Mouse (Mus musculus) cerebellum, adult 11 months (tissue): ENCODE data around the gene Rnf7.
"Not testable (repeated sequence)": the region's sequence is repeated elsewhere in the genome, so short reads cannot be mapped to it uniquely, and the experiment has no call there.

Experiments
- DNase-seq: peaks from one replicate; pipeline ENCODE4 v3.0.0; 2022

Rnf7 gene

DNA sequence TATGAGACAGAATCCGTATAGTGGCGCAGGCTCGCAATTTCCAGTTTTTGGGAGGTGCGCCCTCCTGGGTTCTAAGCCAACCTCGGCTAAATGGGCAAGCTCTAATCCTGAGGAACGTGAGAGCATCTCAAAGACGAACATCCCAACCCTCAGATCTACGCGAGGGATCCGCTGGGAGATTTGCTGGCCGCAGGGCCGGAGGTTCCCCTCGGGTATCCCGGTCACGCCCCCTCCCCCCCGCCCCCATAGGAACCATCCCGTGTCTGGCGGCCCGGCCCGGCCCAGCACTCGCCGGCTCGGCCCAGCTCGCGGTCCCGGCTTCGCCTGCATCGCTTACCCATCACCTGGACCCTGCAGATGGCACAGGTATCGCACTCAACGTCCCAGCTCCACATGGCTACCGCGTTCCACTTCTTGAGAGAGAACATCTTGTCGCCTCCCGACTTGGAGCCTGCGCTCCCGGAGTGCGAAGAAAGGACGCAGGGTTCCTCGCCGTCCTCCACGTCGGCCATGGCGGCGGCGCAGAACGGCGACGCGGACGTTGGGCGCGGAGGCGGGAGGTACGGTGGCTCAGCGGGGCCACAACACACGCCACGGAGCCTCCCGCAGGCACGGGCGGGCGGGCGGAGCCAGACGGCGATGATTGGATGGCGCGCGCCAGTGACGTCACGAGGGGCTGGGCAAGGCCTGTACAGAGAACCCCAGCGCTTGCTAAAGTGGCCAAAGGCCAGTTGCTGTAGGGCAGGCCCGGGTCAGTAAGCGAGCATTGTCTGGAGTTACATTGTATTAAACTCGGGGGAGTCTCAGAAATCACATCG lies at the start of gene Rnf7:
Rnf7 (minus strand) TSS at position 605 of the 818 bp plus-strand sequence.
- DNase-seq, result peak; percentile 99

DNA sequence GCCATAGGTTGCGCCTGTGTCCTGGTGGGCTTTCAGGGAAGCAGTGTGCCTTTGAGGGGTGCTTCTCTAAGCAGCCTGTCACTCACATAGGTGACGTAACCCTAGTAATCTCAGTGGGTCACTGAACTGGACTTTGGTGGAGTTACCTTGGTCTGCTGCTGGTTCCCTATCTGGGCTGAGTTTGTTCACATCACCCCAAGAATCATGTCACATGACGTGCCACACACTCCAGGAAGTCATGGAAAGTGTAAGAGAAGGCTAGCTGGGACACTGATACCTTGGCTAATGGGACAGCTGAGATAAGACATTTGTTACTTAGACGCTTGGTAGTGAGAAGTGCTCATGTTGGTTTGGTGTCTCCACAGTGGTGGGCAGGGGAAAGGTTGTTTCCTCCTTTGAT lies 47.5 kb upstream of the Rnf7 start:
- DNase-seq, result no peak

- no peak for DNase-seq
Observed at GRCm38 (mm10) chr9:96524972-96525506, 46.6 kb upstream of the Rnf7 start, which contains the start of gene Gm28729. TSS of gene Gm28729 (minus strand) at chr9:96525264.

- no peak for DNase-seq
Observed at GRCm38 (mm10) chr9:96523148-96523547, 44.7 kb upstream of the Rnf7 start.

- DNase-seq, result not testable (repeated sequence)
Observed at GRCm38 (mm10) chr9:96521574-96521973, 43.1 kb upstream of the Rnf7 start.

GRCm38 (mm10) chr9:96517429-96517828 lies 39.0 kb upstream of the Rnf7 start:
- DNase-seq, result no peak

DNA sequence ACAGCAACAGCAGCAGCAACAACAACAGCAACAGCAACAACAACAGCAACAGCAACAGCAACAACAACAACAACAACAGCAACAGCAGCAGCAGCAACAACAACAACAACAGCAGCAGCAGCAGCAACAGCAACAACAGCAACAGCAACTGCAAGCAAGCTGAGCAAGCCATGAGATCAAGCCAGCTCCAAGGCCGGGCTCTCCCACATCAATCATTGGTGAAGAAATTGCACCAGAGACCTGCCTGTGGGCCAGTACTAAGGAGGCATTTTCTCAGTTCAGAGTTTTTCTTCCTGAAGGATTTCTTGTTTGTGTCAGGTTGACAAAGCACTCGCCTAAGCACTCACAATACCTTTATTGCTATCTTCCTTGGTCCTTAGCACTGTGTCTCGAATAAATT lies 38.3 kb upstream of the Rnf7 start:
- no peak for DNase-seq

- no peak for DNase-seq
Observed at GRCm38 (mm10) chr9:96515737-96516136, 37.3 kb upstream of the Rnf7 start.

GRCm38 (mm10) chr9:96514278-96514677 lies 35.8 kb upstream of the Rnf7 start:
- DNase-seq, result no peak

DNA sequence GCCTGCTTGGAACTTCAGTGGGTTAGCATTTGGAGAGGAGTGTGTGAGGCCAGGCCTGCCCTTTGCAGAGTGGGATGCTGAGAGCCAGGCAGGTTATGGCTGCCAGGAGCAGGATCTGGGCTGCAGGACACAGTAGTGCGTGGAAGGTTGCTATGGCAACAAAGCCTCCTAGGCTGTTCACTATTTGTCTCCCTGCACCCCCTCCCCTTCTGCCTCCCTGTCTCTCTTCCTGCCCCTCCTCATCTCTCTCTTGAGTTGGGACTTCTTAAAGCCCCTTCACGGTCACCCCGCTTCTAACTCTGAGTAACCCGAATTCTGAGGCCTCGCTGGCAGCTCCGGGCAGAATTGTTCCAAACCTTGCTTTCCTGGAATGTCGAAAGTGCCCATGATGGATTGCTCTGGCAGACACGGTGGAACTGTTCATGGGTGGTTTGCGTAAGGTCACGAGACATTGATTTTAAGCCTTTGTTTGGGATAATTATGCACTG lies 27.6 kb upstream of the Rnf7 start:
- DNase-seq, result no peak

DNA sequence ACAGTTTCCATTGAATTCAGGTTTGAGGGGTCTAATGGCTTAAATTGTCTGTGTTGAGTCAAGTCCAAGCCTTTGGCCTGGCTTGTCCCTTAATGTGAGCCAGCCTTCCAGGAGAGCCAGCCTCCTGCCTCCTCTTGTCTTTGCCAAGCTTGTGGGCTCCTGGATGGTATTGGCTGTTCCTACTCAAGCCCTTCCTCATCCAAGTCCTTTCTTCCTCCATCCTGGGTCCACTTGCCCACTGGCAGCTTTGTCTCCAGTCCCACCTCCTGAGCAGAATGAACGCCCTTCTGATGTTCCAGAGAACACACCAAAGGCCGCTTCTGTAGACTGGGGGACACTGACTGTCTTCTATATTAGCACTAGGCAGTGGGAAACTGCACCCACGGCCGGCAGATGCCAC lies 26.7 kb upstream of the Rnf7 start:
- DNase-seq, result no peak

DNA sequence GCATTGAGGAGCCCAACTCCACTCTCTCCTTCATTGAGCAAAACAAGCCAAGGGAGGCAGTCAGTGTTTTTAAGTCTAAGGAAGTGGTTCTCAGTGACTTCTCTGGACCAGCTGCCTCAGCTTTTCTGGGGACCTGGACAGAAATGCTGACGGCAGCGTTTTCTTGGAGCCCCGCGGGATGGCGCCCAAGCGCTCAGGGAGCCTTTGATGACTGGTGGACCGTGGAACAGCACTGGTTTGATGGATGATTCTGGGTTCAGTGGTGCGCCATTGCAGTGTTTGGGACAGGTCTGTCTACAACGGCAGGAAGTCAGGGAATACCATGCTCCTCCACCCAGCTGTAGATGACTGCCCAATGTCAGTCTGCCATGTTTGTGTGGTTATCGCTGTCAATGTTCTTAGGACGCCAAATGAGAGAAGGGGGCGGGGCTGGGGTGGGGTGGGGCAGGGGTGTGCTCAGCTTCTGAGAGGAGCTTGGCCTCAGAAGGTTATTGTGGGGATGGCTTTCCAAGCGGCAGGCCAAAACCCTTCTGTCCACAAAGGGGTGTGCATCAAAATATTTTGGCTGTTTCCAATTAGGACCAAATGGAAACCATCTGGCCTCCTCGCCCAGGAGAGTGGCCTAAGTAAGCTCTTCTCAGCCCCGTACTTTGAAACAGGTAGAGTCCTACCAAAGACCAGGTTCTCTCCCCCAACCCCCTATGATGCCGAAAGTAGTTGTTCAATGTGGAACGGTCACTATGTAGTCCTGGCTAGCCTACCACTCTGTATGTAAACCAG lies 25.8 kb upstream of the Rnf7 start:
- no peak for DNase-seq

- peak; percentile 20 for DNase-seq
Observed at GRCm38 (mm10) chr9:96502856-96503610, 24.6 kb upstream of the Rnf7 start.

GRCm38 (mm10) chr9:96501217-96501616 lies 22.7 kb upstream of the Rnf7 start:
- no peak for DNase-seq

DNA sequence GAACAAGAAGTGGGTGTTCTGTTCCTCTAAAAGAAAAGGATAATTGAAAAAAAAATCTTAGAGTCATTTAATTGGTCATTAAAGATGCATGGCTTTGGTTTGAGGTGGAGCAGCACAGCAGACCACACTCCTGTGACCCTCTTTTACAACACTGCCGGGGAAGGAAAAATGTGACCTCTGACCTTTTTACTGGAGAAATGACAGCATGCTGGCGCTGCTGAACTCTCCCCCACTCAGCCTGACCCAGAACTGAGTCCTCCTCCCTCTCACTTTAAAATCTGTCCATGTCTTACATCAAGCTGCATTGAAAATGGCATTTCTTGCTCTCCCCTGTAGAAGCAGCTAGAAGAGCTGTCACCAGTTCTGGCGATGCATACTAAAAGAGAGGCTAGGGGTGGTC lies 14.7 kb upstream of the Rnf7 start:
- DNase-seq, result no peak

DNA sequence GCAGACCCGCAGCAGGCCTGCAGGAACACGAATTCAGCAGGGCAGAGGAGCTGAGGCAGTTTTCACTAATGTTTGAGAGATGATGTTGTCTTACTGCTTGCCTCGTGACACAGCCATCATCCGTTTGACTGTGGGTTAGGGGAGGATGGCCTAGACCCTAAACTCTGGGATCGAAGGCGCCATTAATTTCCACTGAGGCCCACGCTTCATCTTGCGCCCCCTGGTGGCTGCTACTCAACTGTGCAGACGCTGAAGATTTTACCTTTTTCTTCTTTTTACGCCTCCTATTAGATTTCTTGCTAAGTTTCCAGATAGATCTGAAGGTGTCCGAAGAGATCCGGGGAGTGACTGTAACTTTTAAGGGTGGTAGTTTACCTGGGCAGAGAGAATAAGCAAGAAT lies 13.3 kb upstream of the Rnf7 start:
- DNase-seq, result no peak

DNA sequence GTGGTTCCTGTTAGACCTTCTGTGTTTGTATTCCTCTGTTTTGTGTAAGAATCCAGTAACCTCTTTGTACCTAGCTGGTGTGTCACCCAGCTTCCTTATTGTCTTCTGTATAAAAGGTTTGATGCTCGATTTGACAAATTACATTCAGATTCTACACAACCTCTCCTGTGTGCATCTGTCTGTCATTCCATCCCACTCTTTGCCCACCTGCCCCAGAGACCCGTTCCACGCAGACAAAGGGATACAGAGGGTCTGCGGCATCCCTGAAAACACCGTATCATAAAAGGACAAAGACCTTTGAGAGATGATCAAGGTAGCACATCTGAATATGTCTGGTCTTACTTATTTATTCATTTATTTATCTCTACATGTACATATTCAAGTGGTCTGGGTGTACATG lies 9.4 kb upstream of the Rnf7 start:
- not testable (repeated sequence) for DNase-seq

GRCm38 (mm10) chr9:96483648-96484047 lies 5.2 kb upstream of the Rnf7 start:
- DNase-seq, result no peak

DNA sequence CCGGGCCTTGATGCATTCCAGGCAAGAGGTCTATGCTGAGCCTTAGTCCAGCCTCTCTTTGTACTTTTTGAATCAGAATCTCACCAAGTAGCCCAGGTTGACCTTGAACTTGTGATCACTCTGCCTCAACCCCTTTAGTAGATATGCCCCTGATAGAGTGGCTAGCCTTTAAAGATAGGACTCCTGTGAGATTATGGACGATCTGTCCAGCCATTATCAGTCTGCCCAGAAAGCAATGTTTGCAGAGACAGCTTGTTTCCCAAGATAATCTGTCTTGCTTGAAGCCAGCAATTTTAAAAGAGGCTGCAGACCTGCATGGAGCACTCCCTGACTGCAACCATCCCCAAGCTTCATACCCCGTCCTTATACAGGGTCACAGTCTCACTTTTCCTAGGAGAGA lies 4.6 kb upstream of the Rnf7 start:
- DNase-seq, result no peak

- DNase-seq, result no peak
Observed at GRCm38 (mm10) chr9:96472356-96472755, 6.1 kb downstream of the Rnf7 start.

DNA sequence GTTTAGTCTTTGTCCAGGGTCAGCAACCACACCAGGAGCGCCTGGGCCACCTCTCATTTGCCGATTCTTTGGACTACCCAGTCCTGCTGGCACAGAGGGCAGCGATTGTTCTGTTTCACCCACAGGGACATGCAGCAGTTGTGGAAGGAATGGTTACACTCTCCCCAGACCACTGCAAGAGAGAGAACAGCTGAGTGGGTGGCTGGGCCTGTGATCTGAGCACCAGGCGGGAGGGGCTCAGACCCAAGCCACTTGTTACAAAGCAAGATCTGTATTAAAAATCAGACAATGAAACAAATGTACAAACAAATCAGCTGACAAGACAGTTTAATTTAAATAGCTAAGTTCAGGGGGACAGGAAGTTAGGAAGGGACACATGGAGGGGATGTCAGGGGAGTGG lies 6.8 kb downstream of the Rnf7 start:
- not testable (repeated sequence) for DNase-seq

- DNase-seq, result no peak
Observed at GRCm38 (mm10) chr9:96470266-96470974, 8.1 kb downstream of the Rnf7 start.
